Mouse (Mus musculus) 416B (cell line): Measurements from ENCODE around the gene Angptl1.

ENCODE experiments used
- DNase-seq: peaks from one replicate; pipeline ENCODE4 v3.0.0; 2011; ENCODE audit warnings: low read depth

Angptl1 gene

DNA sequence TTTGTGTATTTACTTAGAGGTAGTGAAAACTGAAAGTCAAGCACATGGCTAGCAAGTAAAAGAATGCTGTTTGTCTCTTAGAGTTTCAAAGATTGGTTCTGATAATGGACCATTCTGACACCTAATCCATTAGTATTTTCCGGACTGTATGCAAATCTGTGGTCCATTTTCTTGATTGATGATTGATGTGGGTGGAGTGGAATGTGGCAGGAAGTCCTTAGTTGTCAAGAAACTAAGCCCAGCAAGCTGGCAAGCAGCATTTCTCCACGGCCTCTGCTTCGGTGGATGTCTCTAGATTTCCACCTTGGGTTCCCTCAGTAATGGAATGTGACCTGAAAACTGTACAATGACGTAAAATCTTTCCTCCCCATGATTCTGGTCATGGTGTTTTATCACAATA, 32.3 kb downstream of the Angptl1 start:
- no peak for DNase-seq

DNA sequence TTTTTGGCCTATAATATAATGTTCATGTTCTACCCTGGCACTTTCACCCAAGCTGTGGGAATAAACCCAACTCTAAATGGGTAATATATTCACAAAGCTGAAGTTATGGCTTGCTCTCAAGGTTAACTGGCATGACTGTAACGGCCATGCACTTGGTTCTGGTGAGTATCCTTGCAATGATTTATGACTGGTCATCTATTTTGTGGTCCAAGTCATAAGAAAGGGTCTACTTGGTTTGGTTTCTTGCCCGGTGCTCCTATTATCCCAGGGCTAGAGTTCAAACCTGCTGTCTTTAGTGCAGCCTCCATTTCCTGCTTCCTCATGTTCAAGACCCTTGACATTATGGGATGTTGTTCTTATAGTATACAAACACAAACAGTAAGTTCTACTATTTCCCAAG, 46.4 kb downstream of the Angptl1 start:
- DNase-seq, result no peak

DNA sequence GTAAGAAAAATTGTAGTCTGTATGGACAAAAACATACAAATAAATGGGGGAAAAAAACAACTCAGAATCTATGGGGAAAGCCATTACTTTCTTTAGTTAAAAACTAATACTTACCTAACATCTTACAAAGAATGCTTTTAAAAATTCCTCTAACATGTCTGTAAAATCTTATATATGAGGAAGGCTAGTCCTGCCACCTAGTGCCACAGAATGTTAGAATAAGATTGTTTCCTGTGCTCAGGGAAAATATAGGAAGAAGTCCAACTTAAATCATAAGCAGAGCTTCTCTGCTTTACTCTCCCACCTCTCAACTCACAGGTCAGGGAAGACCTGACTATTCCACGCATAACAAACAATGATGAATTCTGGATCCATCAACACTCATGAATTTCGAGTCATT, 47.5 kb downstream of the Angptl1 start:
- no peak for DNase-seq

DNA sequence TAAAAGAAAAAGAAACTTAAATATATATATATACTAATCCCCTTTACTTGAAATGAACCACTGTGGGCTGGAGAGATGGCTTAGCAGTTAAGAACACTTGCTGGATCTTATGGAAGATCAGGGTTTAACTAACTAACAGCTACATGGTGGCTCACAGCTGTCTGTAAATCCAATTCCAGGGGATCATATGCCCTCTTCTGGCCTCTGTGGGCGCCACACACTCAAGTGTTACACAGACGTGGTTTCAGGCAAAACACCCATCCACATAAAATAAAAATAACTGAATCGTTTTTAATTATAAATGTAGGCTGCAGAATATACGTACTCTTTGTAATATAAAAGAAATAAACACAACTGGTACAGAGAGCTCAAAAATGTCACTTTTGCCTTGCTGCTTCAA, 50.5 kb downstream of the Angptl1 start:
- no peak for DNase-seq

DNA sequence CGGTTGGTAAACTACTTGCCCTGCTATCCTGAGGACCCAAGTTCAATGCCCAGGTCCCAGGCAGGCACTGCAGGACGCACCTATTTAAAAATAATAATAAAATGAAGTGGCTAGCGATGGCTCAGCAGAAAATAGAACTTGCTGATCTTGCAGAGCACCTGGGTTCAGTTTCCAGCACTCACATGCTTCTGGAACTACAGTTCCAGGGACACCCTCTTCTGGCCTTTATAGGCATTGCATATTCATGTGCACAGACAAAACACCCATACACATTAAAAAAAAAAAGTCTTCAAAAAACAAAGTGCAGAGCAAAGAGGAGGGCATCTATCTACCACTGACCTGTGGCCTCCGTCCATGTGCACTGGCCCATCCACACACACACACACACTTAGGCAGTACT, 53.2 kb downstream of the Angptl1 start:
- DNase-seq, result peak; percentile 55

DNA sequence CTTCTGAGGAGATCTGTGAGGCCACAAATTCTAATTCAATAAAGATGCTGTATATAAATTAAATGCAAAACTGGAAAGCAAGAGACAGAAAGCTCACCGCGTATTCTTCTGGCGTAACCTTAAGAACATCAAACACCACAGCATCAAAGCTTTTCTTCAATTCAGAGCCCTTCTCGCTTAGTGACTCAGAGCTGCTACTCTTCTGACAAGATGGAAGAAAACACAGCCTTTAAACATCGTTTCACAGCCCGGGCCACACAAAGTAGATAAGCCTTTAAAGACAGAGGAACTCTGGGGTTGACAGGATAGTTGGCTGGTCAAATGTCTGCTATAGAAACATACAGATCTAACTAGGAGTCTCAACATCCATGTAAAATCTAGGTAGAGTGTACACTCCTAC, 63.3 kb downstream of the Angptl1 start:
- DNase-seq, result no peak

DNA sequence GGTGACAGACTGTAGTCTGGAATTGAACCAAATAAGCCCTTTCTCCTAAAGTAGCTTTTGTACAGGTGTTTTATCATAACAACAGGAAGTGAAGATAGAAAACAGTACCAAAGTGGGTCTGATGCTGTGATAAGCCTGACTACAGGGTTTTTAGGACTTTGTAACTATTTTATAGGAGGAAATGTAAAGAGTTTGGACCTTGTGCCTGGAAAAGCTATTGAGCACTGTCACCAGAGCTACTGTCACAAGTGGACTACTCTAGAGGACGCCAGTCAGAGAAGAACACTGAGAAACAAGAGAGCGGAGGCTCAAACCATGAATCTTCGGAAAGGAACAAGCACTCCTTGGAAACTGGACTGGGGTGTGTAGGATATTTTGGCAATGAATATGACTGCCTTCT, 65.5 kb downstream of the Angptl1 start:
- DNase-seq, result no peak

DNA sequence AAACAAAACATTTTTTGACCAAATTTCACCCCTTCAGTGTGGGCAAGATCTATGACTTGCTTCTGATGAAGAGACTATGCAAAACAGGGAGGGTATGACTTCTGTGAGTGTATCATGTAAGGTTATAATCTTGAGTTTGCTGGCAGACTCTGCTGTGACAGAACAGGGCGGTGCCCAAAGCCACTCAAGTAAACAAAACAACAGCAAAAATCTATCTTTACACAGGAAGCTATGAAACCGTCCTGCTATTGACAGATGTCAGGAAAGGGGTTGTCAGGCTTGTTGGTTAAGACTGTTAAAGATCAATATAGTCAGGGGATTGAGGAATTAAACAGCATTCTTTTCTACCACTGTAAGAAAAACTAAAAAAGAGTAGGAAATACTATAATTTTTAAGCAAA, 67.3 kb downstream of the Angptl1 start:
- DNase-seq, result no peak

DNA sequence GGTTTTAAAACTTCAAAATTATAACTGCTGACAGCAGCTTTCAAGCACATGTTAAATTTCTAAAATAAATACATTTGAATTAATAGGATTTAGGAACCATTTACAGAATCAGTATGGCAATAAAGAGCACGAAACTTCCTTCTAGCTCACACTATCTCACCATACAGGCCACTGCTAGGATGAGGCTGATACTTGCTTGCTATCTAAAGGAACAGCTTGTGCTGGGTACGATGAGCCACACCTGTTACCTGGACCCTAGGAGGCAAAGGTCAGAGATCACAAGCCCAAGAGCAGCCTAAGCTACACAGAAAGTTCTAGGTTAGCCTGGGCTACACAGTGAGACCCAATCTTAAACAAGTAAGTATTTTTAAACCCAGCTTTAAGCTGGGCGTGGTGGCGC, 70.9 kb downstream of the Angptl1 start:
- DNase-seq, result no peak

DNA sequence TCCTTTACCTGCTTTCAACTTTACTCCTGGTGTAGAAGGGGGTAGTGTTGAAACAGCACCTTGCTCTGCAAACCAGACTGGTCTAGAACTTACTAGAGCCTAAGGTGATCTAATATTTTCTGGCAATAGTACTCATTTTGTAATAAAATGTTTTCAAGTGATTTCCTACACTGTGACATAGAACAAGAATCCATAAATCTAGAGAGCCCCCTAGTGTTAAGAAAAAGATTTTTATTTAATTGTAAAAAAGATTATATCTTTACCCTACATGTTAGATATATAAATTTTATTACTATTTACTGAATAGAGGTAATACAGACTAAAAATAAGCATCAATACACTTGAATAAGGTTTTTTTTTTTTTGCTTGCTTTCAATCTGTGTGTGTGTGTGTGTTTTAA, 71.5 kb downstream of the Angptl1 start:
- peak; percentile 42 for DNase-seq
